Mouse (Mus musculus) forebrain, embryonic 14.5 days (tissue): Measurements from ENCODE around the gene Ralgps2. TPM values are rescaled to one million over a fixed set of nuclear protein-coding genes. Genes with fewer than 3 reads are reported as not detected.

Experiments
- ATAC-seq: fragments of 200-750 bp; cut with Nextera tagmentation; 2 replicates; pipeline ENCODE4 v1.8.0; 2017; ENCODE audit warnings: mild to moderate bottlenecking, moderate library complexity
- DNase-seq: peaks from one replicate; pipeline ENCODE4 v3.0.0-alpha.2; 2015; ENCODE audit warnings: low spot score
- H3K27ac ChIP-seq: fragments of 300-500 bp; sonication (generic); 2 replicates; pipeline ENCODE4 v1.5.1; 2014; ENCODE audit warnings: low read depth, mild to moderate bottlenecking, control low read depth, low read length, moderate library complexity
- H3K27me3 ChIP-seq: fragments of 300-500 bp; sonication (generic); replicated peaks from 2 replicates; pipeline ENCODE4 v1.6.1; 2014; ENCODE audit warnings: low read length, control low read depth, mixed read lengths; ENCODE audit not compliant: control insufficient read depth, insufficient read depth
- H3K36me3 ChIP-seq: fragments of 300-500 bp; sonication (generic); 2 replicates; pipeline ENCODE4 v1.6.1; 2014; ENCODE audit warnings: low read length, control low read depth; ENCODE audit not compliant: control insufficient read depth, insufficient read depth
- H3K4me1 ChIP-seq: fragments of 300-500 bp; sonication (generic); 2 replicates; pipeline ENCODE4 v1.6.1; 2014; ENCODE audit warnings: antibody characterized with exemption, low read length, control low read depth; ENCODE audit not compliant: control insufficient read depth, insufficient read depth
- H3K4me2 ChIP-seq: fragments of 300-500 bp; sonication (generic); 2 replicates; pipeline ENCODE4 v1.6.1; 2014; ENCODE audit warnings: mild to moderate bottlenecking, control low read depth, low read length
- H3K4me3 ChIP-seq: fragments of 300-500 bp; sonication (generic); 2 replicates; pipeline ENCODE4 v1.5.1; 2014; ENCODE audit warnings: low read depth, low read length, control low read depth
- H3K9ac ChIP-seq: fragments of 300-500 bp; sonication (generic); 2 replicates; pipeline ENCODE4 v1.6.1; 2014; ENCODE audit warnings: mild to moderate bottlenecking, low read length, control low read depth, moderate library complexity
- H3K9me3 ChIP-seq: fragments of 300-500 bp; sonication (generic); replicated peaks from 2 replicates; pipeline ENCODE4 v1.6.1; 2016; ENCODE audit warnings: low read length, control low read depth, mixed read lengths; ENCODE audit not compliant: control insufficient read depth
- WGBS: fragments of 180-500 bp; shearing (Covaris S2); extraction: QIAGEN DNeasy Blood & Tissue Kit; methylation state at CpG from one replicate; pipeline ENCODE4 v1.1.7; 2014; 5-methylcytosine and 5-hydroxymethylcytosine counted together
- polyA plus RNA-seq: library from polyadenylated mRNA; unstranded; fragments of >200 nt; fragmentation: Nextera tagmentation; extraction: Ambion mirVana; gene quantifications from 2 replicates; pipeline ENCODE4 v1.2.1, GENCODE M21; 2014

The Ralgps2 gene
- polyA plus RNA-seq, 1 experiment from 2014 or later = 93.0 TPM

DNA sequence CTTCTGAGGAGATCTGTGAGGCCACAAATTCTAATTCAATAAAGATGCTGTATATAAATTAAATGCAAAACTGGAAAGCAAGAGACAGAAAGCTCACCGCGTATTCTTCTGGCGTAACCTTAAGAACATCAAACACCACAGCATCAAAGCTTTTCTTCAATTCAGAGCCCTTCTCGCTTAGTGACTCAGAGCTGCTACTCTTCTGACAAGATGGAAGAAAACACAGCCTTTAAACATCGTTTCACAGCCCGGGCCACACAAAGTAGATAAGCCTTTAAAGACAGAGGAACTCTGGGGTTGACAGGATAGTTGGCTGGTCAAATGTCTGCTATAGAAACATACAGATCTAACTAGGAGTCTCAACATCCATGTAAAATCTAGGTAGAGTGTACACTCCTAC, 37.7 kb downstream of the Ralgps2 start:
- no peak for DNase-seq
- H3K36me3 ChIP-seq = peaks cover 23% of the 10 kb centered on the region
- no peaks in the 10 kb centered on the region for H3K9me3 ChIP-seq
- H3K27ac ChIP-seq = no peak overlapping the region
- 84% methylated on average over 6 of the region's 6 CpGs for WGBS
- H3K27me3 ChIP-seq = no peaks in the 10 kb centered on the region
- H3K4me1 ChIP-seq = no peaks in the 10 kb centered on the region
- no peak overlapping the region for H3K4me2 ChIP-seq
- H3K4me3 ChIP-seq = no peak overlapping the region
- H3K9ac ChIP-seq = no peak overlapping the region
- no peak for ATAC-seq

GRCm38 (mm10) chr1:156891561-156891960, 47.9 kb downstream of the Ralgps2 start:
- no peak overlapping the region for H3K27ac ChIP-seq
- no peak overlapping the region for H3K4me3 ChIP-seq
- no peaks in the 10 kb centered on the region for H3K4me1 ChIP-seq
- H3K4me2 ChIP-seq = no peak overlapping the region
- H3K36me3 ChIP-seq = peaks cover 19% of the 10 kb centered on the region
- H3K27me3 ChIP-seq = no peaks in the 10 kb centered on the region
- no peaks in the 10 kb centered on the region for H3K9me3 ChIP-seq
- no peak overlapping the region for H3K9ac ChIP-seq
- WGBS = 91% methylated on average over 4 of the region's 4 CpGs
- ATAC-seq (no peak), DNase-seq (peak; percentile 17)

DNA sequence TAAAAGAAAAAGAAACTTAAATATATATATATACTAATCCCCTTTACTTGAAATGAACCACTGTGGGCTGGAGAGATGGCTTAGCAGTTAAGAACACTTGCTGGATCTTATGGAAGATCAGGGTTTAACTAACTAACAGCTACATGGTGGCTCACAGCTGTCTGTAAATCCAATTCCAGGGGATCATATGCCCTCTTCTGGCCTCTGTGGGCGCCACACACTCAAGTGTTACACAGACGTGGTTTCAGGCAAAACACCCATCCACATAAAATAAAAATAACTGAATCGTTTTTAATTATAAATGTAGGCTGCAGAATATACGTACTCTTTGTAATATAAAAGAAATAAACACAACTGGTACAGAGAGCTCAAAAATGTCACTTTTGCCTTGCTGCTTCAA, 50.6 kb downstream of the Ralgps2 start:
- Histone ChIP-seq H3K9me3 (no peaks in the 10 kb centered on the region), H3K9ac (no peak overlapping the region), H3K27me3 (no peaks in the 10 kb centered on the region), H3K4me1 (no peaks in the 10 kb centered on the region), H3K4me3 (no peak overlapping the region), H3K27ac (no peak overlapping the region), H3K4me2 (no peak overlapping the region), H3K36me3 (peaks cover 16% of the 10 kb centered on the region)
- DNase-seq (no peak), ATAC-seq (no peak)
- WGBS = 86% methylated on average over 4 of the region's 4 CpGs

DNA sequence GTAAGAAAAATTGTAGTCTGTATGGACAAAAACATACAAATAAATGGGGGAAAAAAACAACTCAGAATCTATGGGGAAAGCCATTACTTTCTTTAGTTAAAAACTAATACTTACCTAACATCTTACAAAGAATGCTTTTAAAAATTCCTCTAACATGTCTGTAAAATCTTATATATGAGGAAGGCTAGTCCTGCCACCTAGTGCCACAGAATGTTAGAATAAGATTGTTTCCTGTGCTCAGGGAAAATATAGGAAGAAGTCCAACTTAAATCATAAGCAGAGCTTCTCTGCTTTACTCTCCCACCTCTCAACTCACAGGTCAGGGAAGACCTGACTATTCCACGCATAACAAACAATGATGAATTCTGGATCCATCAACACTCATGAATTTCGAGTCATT, 53.5 kb downstream of the Ralgps2 start:
- 91% methylated on average over 2 of the region's 2 CpGs for WGBS

DNA sequence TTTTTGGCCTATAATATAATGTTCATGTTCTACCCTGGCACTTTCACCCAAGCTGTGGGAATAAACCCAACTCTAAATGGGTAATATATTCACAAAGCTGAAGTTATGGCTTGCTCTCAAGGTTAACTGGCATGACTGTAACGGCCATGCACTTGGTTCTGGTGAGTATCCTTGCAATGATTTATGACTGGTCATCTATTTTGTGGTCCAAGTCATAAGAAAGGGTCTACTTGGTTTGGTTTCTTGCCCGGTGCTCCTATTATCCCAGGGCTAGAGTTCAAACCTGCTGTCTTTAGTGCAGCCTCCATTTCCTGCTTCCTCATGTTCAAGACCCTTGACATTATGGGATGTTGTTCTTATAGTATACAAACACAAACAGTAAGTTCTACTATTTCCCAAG, 54.6 kb downstream of the Ralgps2 start:
- ATAC-seq = no peak
- no peak overlapping the region for H3K4me3 ChIP-seq
- WGBS = 97% methylated on average over 2 of the region's 2 CpGs
- no peak overlapping the region for H3K27ac ChIP-seq
- H3K4me1 ChIP-seq = no peaks in the 10 kb centered on the region
- peaks cover 29% of the 10 kb centered on the region for H3K36me3 ChIP-seq
- no peaks in the 10 kb centered on the region for H3K27me3 ChIP-seq
- no peak for DNase-seq
- H3K4me2 ChIP-seq = no peak overlapping the region
- no peaks in the 10 kb centered on the region for H3K9me3 ChIP-seq
- H3K9ac ChIP-seq = no peak overlapping the region

More for the DNA sequence above, 53.5 kb downstream of the Ralgps2 start:
- Histone ChIP-seq H3K27me3 (no peaks in the 10 kb centered on the region), H3K4me1 (no peaks in the 10 kb centered on the region), H3K27ac (no peak overlapping the region), H3K4me3 (no peak overlapping the region), H3K9ac (no peak overlapping the region), H3K36me3 (peaks cover 29% of the 10 kb centered on the region), H3K4me2 (no peak overlapping the region), H3K9me3 (no peaks in the 10 kb centered on the region)
- no peak for DNase-seq
- no peak for ATAC-seq

- DNase-seq = no peak
- Histone ChIP-seq H3K36me3 (peaks cover 15% of the 10 kb centered on the region), H3K4me1 (no peaks in the 10 kb centered on the region), H3K27me3 (no peaks in the 10 kb centered on the region), H3K9me3 (no peaks in the 10 kb centered on the region), H3K4me2 (no peak overlapping the region), H3K27ac (no peak overlapping the region), H3K9ac (no peak overlapping the region), H3K4me3 (no peak overlapping the region)
- ATAC-seq = no peak
- WGBS = 97% methylated on average over 4 of the region's 4 CpGs
Observed at GRCm38 (mm10) chr1:156870616-156871015, 68.8 kb downstream of the Ralgps2 start.

- 91% methylated on average over 5 of the region's 5 CpGs for WGBS
- Histone ChIP-seq H3K27ac (no peak overlapping the region), H3K27me3 (no peaks in the 10 kb centered on the region), H3K9me3 (no peaks in the 10 kb centered on the region), H3K36me3 (peaks cover 15% of the 10 kb centered on the region), H3K9ac (no peak overlapping the region), H3K4me2 (no peak overlapping the region), H3K4me1 (no peaks in the 10 kb centered on the region), H3K4me3 (no peak overlapping the region)
- no peak for ATAC-seq
- no peak for DNase-seq
Observed at GRCm38 (mm10) chr1:156870028-156870427, 69.4 kb downstream of the Ralgps2 start.

DNA sequence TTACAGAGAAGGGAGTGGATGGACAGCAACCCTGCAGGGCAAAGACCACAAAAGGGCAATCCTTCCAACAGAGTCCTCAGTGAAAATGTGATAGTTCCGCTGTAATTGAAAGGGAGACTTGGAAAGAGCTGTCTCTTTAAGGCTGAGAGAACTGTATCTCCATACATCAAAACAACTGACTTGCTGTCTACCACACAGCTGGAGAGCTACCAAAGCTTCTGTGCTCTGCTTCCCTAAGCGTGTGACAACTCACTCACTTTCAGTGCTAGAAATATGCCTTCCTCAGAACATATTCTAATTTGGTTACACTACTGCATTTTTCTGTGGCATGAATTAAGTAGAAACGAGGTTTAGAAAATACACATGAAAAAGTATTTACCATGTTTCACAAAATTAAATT, 75.2 kb downstream of the Ralgps2 start:
- no peak overlapping the region for H3K4me3 ChIP-seq
- DNase-seq (peak; percentile 51), ATAC-seq (no peak)
- no peaks in the 10 kb centered on the region for H3K9me3 ChIP-seq
- 0 out of 2 replicates have a peak, but pooled peaks cover 3% of the 10 kb centered on the region for H3K36me3 ChIP-seq
- H3K4me2 ChIP-seq = no peak overlapping the region
- no peak overlapping the region for H3K27ac ChIP-seq
- no peaks in the 10 kb centered on the region for H3K27me3 ChIP-seq
- no peak overlapping the region for H3K9ac ChIP-seq
- H3K4me1 ChIP-seq = no peaks in the 10 kb centered on the region; the same call in 1 of the 2 replicates
- 67% methylated on average over 3 of the region's 3 CpGs for WGBS

DNA sequence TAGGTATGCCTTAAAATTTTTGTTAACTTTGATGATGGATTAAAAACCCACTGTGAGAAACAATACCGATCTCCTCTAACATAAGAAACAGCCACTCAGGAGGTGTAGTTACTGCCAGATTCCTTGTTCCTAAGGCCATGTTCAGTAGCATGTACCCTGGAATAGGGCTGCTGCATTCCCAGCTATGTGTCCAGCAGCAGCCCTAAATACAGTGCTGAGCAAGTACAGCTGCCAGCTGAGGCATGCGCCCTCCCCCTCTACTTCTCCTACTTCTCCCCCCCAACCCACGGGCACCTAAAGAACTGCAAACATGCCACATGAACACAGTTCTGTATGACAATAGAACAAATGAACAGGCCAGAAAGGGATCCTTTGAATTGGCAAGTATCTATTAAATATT, 75.7 kb downstream of the Ralgps2 start:
- no peaks in the 10 kb centered on the region for H3K27me3 ChIP-seq
- H3K9me3 ChIP-seq = no peaks in the 10 kb centered on the region
- H3K9ac ChIP-seq = no peak overlapping the region
- DNase-seq (peak; percentile 15), ATAC-seq (peak; percentile 48; the same call in 1 of the 2 replicates)
- 61% methylated on average over 3 of the region's 3 CpGs for WGBS
- H3K4me3 ChIP-seq = no peak overlapping the region
- H3K27ac ChIP-seq = no peak overlapping the region; the same call in 1 of the 2 replicates
- 0 out of 2 replicates have a peak, but pooled peaks cover 3% of the 10 kb centered on the region for H3K36me3 ChIP-seq
- H3K4me2 ChIP-seq = no peak overlapping the region
- no peaks in the 10 kb centered on the region; the same call in 1 of the 2 replicates for H3K4me1 ChIP-seq
